Mouse (Mus musculus): Measurements from ENCODE around the gene Gm10600.
"Not testable (repeated sequence)": the region's sequence is repeated elsewhere in the genome, so short reads cannot be mapped to it uniquely, and the experiment has no call there.

Gene Gm10600

DNA sequence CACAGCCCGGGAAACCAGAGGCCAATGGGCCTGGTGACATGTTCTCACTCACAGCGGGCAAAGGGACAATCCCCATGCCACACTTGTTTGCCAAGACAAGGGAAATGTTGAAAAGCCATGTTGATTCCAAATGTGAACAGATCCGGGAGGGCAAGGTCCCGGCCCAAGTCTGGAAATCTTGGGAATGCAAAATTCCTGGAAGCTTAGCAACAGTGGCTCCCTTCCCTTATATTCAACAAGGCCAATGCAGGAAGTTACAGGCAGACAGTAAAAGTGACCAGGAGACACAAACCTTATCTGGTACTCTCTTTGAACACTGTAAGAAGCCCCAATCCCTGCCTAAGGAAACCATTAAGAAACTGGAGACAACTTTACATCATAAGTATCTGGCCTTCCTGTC lies at the start of gene Gm10600:
Gene Gm10600, plus strand, starts transcription at position 301 of the 400 bp plus-strand sequence.
- DNase-seq (ENCODE audit: low read depth): not testable (repeated sequence)

DNA sequence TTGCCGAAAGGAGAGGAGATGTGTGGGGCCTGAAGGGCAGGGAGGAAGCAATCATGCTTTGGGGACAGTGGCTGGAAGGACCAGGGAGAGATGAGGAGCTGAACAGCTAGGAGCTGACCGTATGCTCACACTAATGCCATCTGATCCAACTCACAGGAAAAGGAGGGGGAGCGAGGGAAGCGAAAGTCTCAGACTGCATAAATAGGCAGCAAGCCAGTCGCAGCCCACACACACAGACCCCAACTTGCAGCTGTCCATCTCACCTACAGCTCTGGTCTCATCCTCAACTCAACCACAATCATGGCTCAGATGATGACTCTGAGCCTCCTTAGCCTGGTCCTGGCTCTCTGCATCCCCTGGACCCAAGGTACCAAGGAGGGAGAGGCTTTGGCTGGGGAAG lies 15.0 kb downstream of the Gm10600 start, which contains the start of gene Ccl21b:
Gene Ccl21b, plus strand, starts transcription at position 301 of the 400 bp plus-strand sequence.
- DNase-seq (ENCODE audit: low read depth): not testable (repeated sequence)

Data from c-Kit-positive CD71-negative TER-119-negative erythroid progenitor cells, embryonic 14.5 days (primary cell).